Mouse (Mus musculus): ENCODE measurements around the gene Ppme1. TPM values are rescaled to one million over a fixed set of nuclear protein-coding genes. Genes with fewer than 3 reads are reported as not detected.
A peak's percentile ranks its signal among the peaks of the same experiment; 100 is the strongest.

Gene Ppme1
- polyA plus RNA-seq, 1 experiment from 2014 or later: 56.4 TPM

DNA sequence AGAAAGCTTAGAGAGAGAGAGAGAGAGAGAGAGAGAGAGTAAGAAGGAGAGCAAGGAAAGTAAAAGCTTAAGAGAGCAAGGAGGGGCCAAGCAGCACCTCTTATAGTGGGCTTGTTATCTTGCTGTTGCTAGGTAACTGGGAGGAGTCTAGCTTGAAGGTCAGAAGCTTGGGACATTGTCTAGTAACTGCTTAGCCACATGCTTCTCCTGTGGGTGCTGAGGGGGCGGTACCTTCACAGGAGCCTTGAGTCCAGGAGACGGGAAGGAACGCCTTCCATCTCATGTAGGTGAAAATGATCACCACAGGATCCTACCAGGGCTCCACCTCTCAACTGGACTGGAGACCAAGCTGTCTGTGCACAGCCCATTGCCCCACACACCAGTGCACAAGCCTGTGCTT is 70.7 kb downstream of the Ppme1 start:
- Histone ChIP-seq H3K9ac (ENCODE audit: low read depth, low read length) (no peak overlapping the region), H3K36me3 (ENCODE audit: control insufficient read depth, insufficient read depth, low read length) (no peaks in the 10 kb centered on the region), H3K4me1 (ENCODE audit: control insufficient read depth, insufficient read depth, low read length) (peaks cover 24% of the 10 kb centered on the region), H3K9me3 (replicated peaks; ENCODE audit: control insufficient read depth, low read length) (no peaks in the 10 kb centered on the region), H3K27ac (ENCODE audit: low read depth, low read length) (peak overlapping the region; percentile 12; the same call in 1 of the 2 replicates), H3K27me3 (ENCODE audit: control insufficient read depth, insufficient read depth, low read length) (no peaks in the 10 kb centered on the region), H3K4me3 (ENCODE audit: low read depth, low read length) (no peak overlapping the region), H3K4me2 (no peak overlapping the region)
- 49% methylated on average over 3 of the region's 3 CpGs for WGBS (ENCODE audit: insufficient replicate concordance)
- no peak; the same call in 1 of the 2 replicates for ATAC-seq (replicated peaks; ENCODE audit: insufficient number of reproducible peaks, low FRiP score, low TSS enrichment)

- Histone ChIP-seq H3K36me3 (ENCODE audit: control insufficient read depth, insufficient read depth, low read length) (no peaks in the 10 kb centered on the region), H3K4me1 (ENCODE audit: control insufficient read depth, insufficient read depth, low read length) (peaks cover 24% of the 10 kb centered on the region), H3K4me3 (ENCODE audit: low read depth, low read length) (no peak overlapping the region), H3K9ac (ENCODE audit: low read depth, low read length) (no peak overlapping the region), H3K4me2 (no peak overlapping the region), H3K9me3 (replicated peaks; ENCODE audit: control insufficient read depth, low read length) (no peaks in the 10 kb centered on the region), H3K27me3 (ENCODE audit: control insufficient read depth, insufficient read depth, low read length) (no peaks in the 10 kb centered on the region), H3K27ac (ENCODE audit: low read depth, low read length) (peak overlapping the region; percentile 24; the same call in 1 of the 2 replicates)
- WGBS (ENCODE audit: insufficient replicate concordance): 70% methylated on average over 14 of the region's 14 CpGs
- ATAC-seq (replicated peaks; ENCODE audit: insufficient number of reproducible peaks, low FRiP score, low TSS enrichment): no peak
These were observed 73.1 kb downstream of the Ppme1 start for GRCm38 (mm10) chr7:100298861-100299510.

DNA sequence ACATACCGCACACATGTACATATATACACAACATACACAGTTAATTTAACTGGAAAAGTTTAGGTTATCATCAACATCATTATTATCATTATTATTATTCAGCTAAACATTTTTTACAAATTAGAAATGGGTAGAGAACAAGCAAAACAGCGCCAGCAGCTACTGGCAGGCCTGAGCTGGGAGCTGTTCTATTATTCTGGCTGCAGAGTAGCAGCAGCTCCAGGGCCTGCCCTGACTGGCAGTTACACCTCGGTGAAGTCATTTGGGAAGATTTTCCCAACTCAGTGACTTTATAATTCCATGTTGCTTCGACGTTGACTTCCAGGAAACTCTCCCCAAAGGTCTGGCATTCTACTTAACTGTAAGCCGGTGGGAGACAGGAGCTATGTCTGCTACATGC is 75.4 kb downstream of the Ppme1 start:
- Histone ChIP-seq H3K9ac (ENCODE audit: low read depth, low read length) (no peak overlapping the region), H3K36me3 (ENCODE audit: control insufficient read depth, insufficient read depth, low read length) (no peaks in the 10 kb centered on the region), H3K27ac (ENCODE audit: low read depth, low read length) (no peak overlapping the region), H3K4me3 (ENCODE audit: low read depth, low read length) (no peak overlapping the region), H3K4me2 (no peak overlapping the region), H3K4me1 (ENCODE audit: control insufficient read depth, insufficient read depth, low read length) (peaks cover 18% of the 10 kb centered on the region), H3K9me3 (replicated peaks; ENCODE audit: control insufficient read depth, low read length) (no peaks in the 10 kb centered on the region), H3K27me3 (ENCODE audit: control insufficient read depth, insufficient read depth, low read length) (no peaks in the 10 kb centered on the region)
- 71% methylated on average over 6 of the region's 6 CpGs for WGBS (ENCODE audit: insufficient replicate concordance)
- no peak for ATAC-seq (replicated peaks; ENCODE audit: insufficient number of reproducible peaks, low FRiP score, low TSS enrichment)

GRCm38 (mm10) chr7:100295745-100296144 is 76.4 kb downstream of the Ppme1 start:
- H3K4me1 ChIP-seq (ENCODE audit: control insufficient read depth, insufficient read depth, low read length): peaks cover 12% of the 10 kb centered on the region; the same call in 1 of the 2 replicates
- 0 out of 2 replicates have a peak, but pooled peaks cover 2% of the 10 kb centered on the region for H3K36me3 ChIP-seq (ENCODE audit: control insufficient read depth, insufficient read depth, low read length)
- H3K9ac ChIP-seq (ENCODE audit: low read depth, low read length): no peak overlapping the region
- 96% methylated on average over 2 of the region's 2 CpGs for WGBS (ENCODE audit: insufficient replicate concordance)
- no peak overlapping the region for H3K27ac ChIP-seq (ENCODE audit: low read depth, low read length)
- H3K4me3 ChIP-seq (ENCODE audit: low read depth, low read length): no peak overlapping the region
- H3K27me3 ChIP-seq (ENCODE audit: control insufficient read depth, insufficient read depth, low read length): no peaks in the 10 kb centered on the region
- no peak overlapping the region for H3K4me2 ChIP-seq
- no peaks in the 10 kb centered on the region; the same call in 1 of the 2 replicates for H3K9me3 ChIP-seq (replicated peaks; ENCODE audit: control insufficient read depth, low read length)
- ATAC-seq (replicated peaks; ENCODE audit: insufficient number of reproducible peaks, low FRiP score, low TSS enrichment): no peak

DNA sequence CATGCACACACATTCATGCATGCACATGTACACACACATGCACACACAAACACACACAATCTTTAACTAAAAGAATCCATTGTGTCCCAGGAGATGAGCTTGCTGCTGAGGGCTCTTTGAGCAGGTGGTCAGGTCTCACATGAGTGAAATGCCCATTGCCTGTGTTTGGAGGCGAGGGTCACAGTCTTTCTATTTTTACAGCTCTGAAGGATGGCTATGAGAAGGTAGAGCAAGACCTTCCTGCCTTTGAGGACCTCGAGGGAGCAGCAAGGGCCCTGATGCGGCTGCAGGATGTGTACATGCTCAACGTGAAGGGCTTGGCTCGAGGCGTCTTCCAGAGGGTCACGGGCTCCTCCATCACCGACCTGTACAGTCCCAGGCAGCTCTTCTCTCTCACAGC is 78.6 kb downstream of the Ppme1 start:
- Histone ChIP-seq H3K4me1 (ENCODE audit: control insufficient read depth, insufficient read depth, low read length) (peaks cover 8% of the 10 kb centered on the region), H3K4me3 (ENCODE audit: low read depth, low read length) (no peak overlapping the region), H3K27ac (ENCODE audit: low read depth, low read length) (no peak overlapping the region), H3K4me2 (no peak overlapping the region), H3K9ac (ENCODE audit: low read depth, low read length) (no peak overlapping the region), H3K9me3 (replicated peaks; ENCODE audit: control insufficient read depth, low read length) (no peaks in the 10 kb centered on the region; the same call in 1 of the 2 replicates), H3K27me3 (ENCODE audit: control insufficient read depth, insufficient read depth, low read length) (no peaks in the 10 kb centered on the region), H3K36me3 (ENCODE audit: control insufficient read depth, insufficient read depth, low read length) (0 out of 2 replicates have a peak, but pooled peaks cover 3% of the 10 kb centered on the region)
- WGBS (ENCODE audit: insufficient replicate concordance): 73% methylated on average over 8 of the region's 8 CpGs
- ATAC-seq (replicated peaks; ENCODE audit: insufficient number of reproducible peaks, low FRiP score, low TSS enrichment): no peak

- Histone ChIP-seq H3K4me2 (peak overlapping the region; percentile 55), H3K9ac (ENCODE audit: low read depth, low read length) (peak overlapping the region; percentile 25), H3K9me3 (replicated peaks; ENCODE audit: control insufficient read depth, low read length) (no peaks in the 10 kb centered on the region; the same call in 1 of the 2 replicates), H3K4me1 (ENCODE audit: control insufficient read depth, insufficient read depth, low read length) (peaks cover 16% of the 10 kb centered on the region), H3K4me3 (ENCODE audit: low read depth, low read length) (no peak overlapping the region; the same call in 1 of the 2 replicates), H3K27me3 (ENCODE audit: control insufficient read depth, insufficient read depth, low read length) (peaks cover 9% of the 10 kb centered on the region), H3K27ac (ENCODE audit: low read depth, low read length) (peak overlapping the region; percentile 92), H3K36me3 (ENCODE audit: control insufficient read depth, insufficient read depth, low read length) (0 out of 2 replicates have a peak, but pooled peaks cover 3% of the 10 kb centered on the region)
- 32% methylated on average over 11 of the region's 11 CpGs for whole genome bisulfite sequencing (ENCODE audit: insufficient replicate concordance)
- ATAC-seq (replicated peaks; ENCODE audit: insufficient number of reproducible peaks, low FRiP score, low TSS enrichment): peak; percentile 19; the same call in 1 of the 2 replicates
These were observed 83.5 kb downstream of the Ppme1 start for GRCm38 (mm10) chr7:100288622-100289021.

GRCm38 (mm10) chr7:100287748-100288578 is 84.1 kb downstream of the Ppme1 start:
- 17% methylated on average over 7 of the region's 7 CpGs for WGBS (ENCODE audit: insufficient replicate concordance)
- Histone ChIP-seq H3K9me3 (replicated peaks; ENCODE audit: control insufficient read depth, low read length) (no peaks in the 10 kb centered on the region; the same call in 1 of the 2 replicates), H3K9ac (ENCODE audit: low read depth, low read length) (peak overlapping the region; percentile 25)

DNA sequence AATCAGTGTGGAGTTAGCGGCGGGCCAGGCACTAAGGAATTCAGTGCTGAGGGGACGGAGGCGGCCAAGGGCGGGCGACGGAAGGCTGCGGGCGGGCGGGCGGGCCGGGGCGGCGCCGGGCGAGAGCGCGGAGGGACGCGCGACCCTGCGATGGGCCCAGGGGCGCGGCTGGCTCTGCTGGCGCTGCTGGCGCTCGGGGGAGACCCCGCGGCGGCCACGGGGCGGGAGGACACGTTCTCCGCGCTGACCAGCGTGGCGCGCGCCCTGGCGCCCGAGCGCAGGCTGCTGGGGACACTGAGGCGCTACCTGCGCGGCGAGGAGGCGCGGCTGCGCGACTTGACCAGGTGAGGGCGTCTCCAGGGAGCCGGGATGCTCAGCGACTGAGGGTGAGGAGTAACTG is 86.7 kb downstream of the Ppme1 start, which contains the start of gene P4ha3:
P4ha3 (plus strand) TSS at position 138 of the 400 bp plus-strand sequence.
- Histone ChIP-seq H3K9ac (ENCODE audit: low read depth, low read length) (peak within 1 kb of the TSS; percentile 73), H3K27ac (ENCODE audit: low read depth, low read length) (no peak within 1 kb of the TSS), H3K4me2 (peak within 1 kb of the TSS; percentile 73), H3K4me3 (ENCODE audit: low read depth, low read length) (peak within 1 kb of the TSS; percentile 60), H3K9me3 (replicated peaks; ENCODE audit: control insufficient read depth, low read length) (no peaks in the 10 kb centered on the region), H3K36me3 (ENCODE audit: control insufficient read depth, insufficient read depth, low read length) (no peaks in the 10 kb centered on the region), H3K27me3 (ENCODE audit: control insufficient read depth, insufficient read depth, low read length) (peaks cover 9% of the 10 kb centered on the region), H3K4me1 (ENCODE audit: control insufficient read depth, insufficient read depth, low read length) (peaks cover 16% of the 10 kb centered on the region)
- ATAC-seq (replicated peaks; ENCODE audit: insufficient number of reproducible peaks, low FRiP score, low TSS enrichment): peak; percentile 56; the same call in 1 of the 2 replicates
- under 1% methylated on average over 34 of the region's 53 CpGs for WGBS (ENCODE audit: insufficient replicate concordance)

More at GRCm38 (mm10) chr7:100287748-100288578, 84.1 kb downstream of the Ppme1 start:
- Histone ChIP-seq H3K36me3 (ENCODE audit: control insufficient read depth, insufficient read depth, low read length) (0 out of 2 replicates have a peak, but pooled peaks cover 3% of the 10 kb centered on the region), H3K27me3 (ENCODE audit: control insufficient read depth, insufficient read depth, low read length) (peaks cover 9% of the 10 kb centered on the region), H3K27ac (ENCODE audit: low read depth, low read length) (peak overlapping the region; percentile 92), H3K4me1 (ENCODE audit: control insufficient read depth, insufficient read depth, low read length) (peaks cover 16% of the 10 kb centered on the region), H3K4me2 (peak overlapping the region; percentile 55), H3K4me3 (ENCODE audit: low read depth, low read length) (no peak overlapping the region)
- peak; percentile 67; the same call in 1 of the 2 replicates for ATAC-seq (replicated peaks; ENCODE audit: insufficient number of reproducible peaks, low FRiP score, low TSS enrichment)
